In genomic region chr7:127470011-127470715, GRCm38 (mm10) we compare ENCODE assay signal across 8 mouse cellular contexts. TPM values are rescaled to one million over a fixed set of nuclear protein-coding genes. Genes with fewer than 3 reads are reported as not detected.
A peak's percentile ranks its signal among the peaks of the same experiment; 100 is the strongest.
DNase-seq lines count a peak whose midpoint lies in the region; ATAC-seq and TF ChIP-seq lines count a peak whose summit lies in the region.

No protein-coding gene starts in this region.

- TF ChIP-seq CTCF in left cerebral cortex, adult 2 months (IDR thresholded peaks at IDR 0.05): no peak

- ATAC-seq in heart, embryonic 15.5 days (replicated peaks; ENCODE audit: insufficient number of reproducible peaks, insufficient read depth, low FRiP score, low read depth): no peak
- no peak for ATAC-seq in limb, embryonic 12.5 days (ENCODE audit: insufficient number of reproducible peaks, insufficient read depth, low FRiP score, low TSS enrichment, low read depth)
- ATAC-seq in midbrain, embryonic 12.5 days (ENCODE audit: low FRiP score, low read depth): peak; percentile 14; the same call in 1 of the 2 replicates

- H3K4me1 ChIP-seq in heart, embryonic 15.5 days (replicated peaks): peaks cover 9% of the 10 kb centered on the region
- H3K4me1 ChIP-seq in limb, embryonic 12.5 days (replicated peaks): peaks cover 10% of the 10 kb centered on the region
- H3K4me1 ChIP-seq in midbrain, embryonic 12.5 days: peaks cover 17% of the 10 kb centered on the region

- intact Hi-C loops in left cerebral cortex, adult 2 months (cut with DNase I): loop anchor here (1.0 to 5.0 kb wide), 3 partner anchors 21 to 123 kb away; partner anchors contain the start of genes E430018J23Rik, Zfp689 and Zfp768
- intact Hi-C loops in left cerebral cortex, postnatal 4 days (cut with DNase I): loop anchor here (10.0 kb wide), 1 partner anchor 105 kb away; no protein-coding TSS in a partner anchor

- no peaks in the 10 kb centered on the region for H3K9me3 ChIP-seq in heart, embryonic 15.5 days (replicated peaks)
- H3K9me3 ChIP-seq in limb, embryonic 12.5 days: no peaks in the 10 kb centered on the region
- no peaks in the 10 kb centered on the region for H3K9me3 ChIP-seq in midbrain, embryonic 12.5 days

- H3K27ac ChIP-seq in left cerebral cortex, adult 2 months: peak overlapping the region; percentile 97
- H3K27ac ChIP-seq in heart, embryonic 15.5 days: peak overlapping the region; percentile 96
- peak overlapping the region; percentile 96 for H3K27ac ChIP-seq in limb, embryonic 12.5 days
- H3K27ac ChIP-seq in midbrain, embryonic 12.5 days (replicated peaks): peak overlapping the region; percentile 98

- peak overlapping the region; percentile 81 for H3K4me3 ChIP-seq in left cerebral cortex, adult 2 months
- peak overlapping the region; percentile 72 for H3K4me3 ChIP-seq in heart, embryonic 15.5 days
- peak overlapping the region; percentile 84 for H3K4me3 ChIP-seq in limb, embryonic 12.5 days (replicated peaks)
- H3K4me3 ChIP-seq in midbrain, embryonic 12.5 days: peak overlapping the region; percentile 70

- WGBS in heart, embryonic 15.5 days: 8% methylated on average over 10 of the region's 10 CpGs
- 8% methylated on average over 10 of the region's 10 CpGs for WGBS in limb, embryonic 12.5 days
- WGBS in midbrain, embryonic 12.5 days: 8% methylated on average over 9 of the region's 10 CpGs

- peaks cover 36% of the 10 kb centered on the region for H3K36me3 ChIP-seq in heart, embryonic 15.5 days
- H3K36me3 ChIP-seq in limb, embryonic 12.5 days: peaks cover 59% of the 10 kb centered on the region
- H3K36me3 ChIP-seq in midbrain, embryonic 12.5 days: peaks cover 47% of the 10 kb centered on the region

- H3K4me2 ChIP-seq in heart, embryonic 15.5 days: peak overlapping the region; percentile 75
- peak overlapping the region; percentile 96 for H3K4me2 ChIP-seq in limb, embryonic 12.5 days
- peak overlapping the region; percentile 91 for H3K4me2 ChIP-seq in midbrain, embryonic 12.5 days (replicated peaks)

- H3K9ac ChIP-seq in heart, embryonic 15.5 days: peak overlapping the region; percentile 85
- peak overlapping the region; percentile 87 for H3K9ac ChIP-seq in limb, embryonic 12.5 days (replicated peaks)
- H3K9ac ChIP-seq in midbrain, embryonic 12.5 days (replicated peaks): peak overlapping the region; percentile 84

- no peak for DNase-seq in left cerebral cortex, adult 2 months (ENCODE audit: extremely low spot score in 1 of 2, low spot score in 2 of 2)
- DNase-seq in left cerebral cortex, postnatal 4 days: no peak
- peak; percentile 57 for DNase-seq in embryo, embryonic 11 days
- no peak for DNase-seq in frontal cortex, postnatal 10 days (ENCODE audit: low spot score in 2 of 2)
- no peak for DNase-seq in retina, embryonic 14.5 days (ENCODE audit: low spot score)

- no peaks in the 10 kb centered on the region for H3K27me3 ChIP-seq in heart, embryonic 15.5 days
- no peaks in the 10 kb centered on the region for H3K27me3 ChIP-seq in limb, embryonic 12.5 days
- no peaks in the 10 kb centered on the region for H3K27me3 ChIP-seq in midbrain, embryonic 12.5 days

RNA-seq across cellular contexts. Expression of gene Fbrs, which starts 8.8 kb away (rescaled TPM):
- 10 to 100 TPM; 62.3 to 63.9 TPM for total RNA-seq in left cerebral cortex, adult 2 months (2021)
- 10 to 100 TPM; 70.8 to 71.2 TPM for total RNA-seq in left cerebral cortex, postnatal 4 days (2021)
- 7.0 and 9.0 TPM in 2 replicates for polyA plus RNA-seq in heart, embryonic 15.5 days (2015; fragmentation: Nextera tagmentation; extraction: Ambion mirVana)
- 11.7 and 13.0 TPM in 2 replicates for polyA plus RNA-seq in limb, embryonic 12.5 days (2016; fragmentation: Nextera tagmentation; extraction: Ambion mirVana)
- polyA plus RNA-seq in midbrain, embryonic 12.5 days (2016; fragmentation: Nextera tagmentation; extraction: Ambion mirVana): 13.9 and 14.2 TPM in 2 replicates

RNA-seq across cellular contexts. Expression of gene Prr14, which starts 10.8 kb away (rescaled TPM):
- total RNA-seq in left cerebral cortex, adult 2 months (2021): 10 to 100 TPM; 28.4 to 33.4 TPM
- 10 to 100 TPM; 35.4 to 35.6 TPM for total RNA-seq in left cerebral cortex, postnatal 4 days (2021)
- polyA plus RNA-seq in heart, embryonic 15.5 days (2015; fragmentation: Nextera tagmentation; extraction: Ambion mirVana): 27.7 and 32.6 TPM in 2 replicates
- 41.0 and 43.7 TPM in 2 replicates for polyA plus RNA-seq in limb, embryonic 12.5 days (2016; fragmentation: Nextera tagmentation; extraction: Ambion mirVana)
- polyA plus RNA-seq in midbrain, embryonic 12.5 days (2016; fragmentation: Nextera tagmentation; extraction: Ambion mirVana): 63.1 and 69.2 TPM in 2 replicates

RNA-seq across cellular contexts. Expression of gene Zfp689, which starts 21.2 kb away (rescaled TPM):
- total RNA-seq in left cerebral cortex, adult 2 months (2021): 1 to 10 TPM; 5.5 to 6.7 TPM
- total RNA-seq in left cerebral cortex, postnatal 4 days (2021): 1 to 10 TPM; 9.5 to 9.7 TPM
- polyA plus RNA-seq in heart, embryonic 15.5 days (2015; fragmentation: Nextera tagmentation; extraction: Ambion mirVana): 3.9 and 5.6 TPM in 2 replicates
- polyA plus RNA-seq in limb, embryonic 12.5 days (2016; fragmentation: Nextera tagmentation; extraction: Ambion mirVana): 16.8 and 17.8 TPM in 2 replicates
- polyA plus RNA-seq in midbrain, embryonic 12.5 days (2016; fragmentation: Nextera tagmentation; extraction: Ambion mirVana): 18.2 and 19.3 TPM in 2 replicates

RNA-seq across cellular contexts. Expression of gene Srcap, which starts 41.6 kb away (rescaled TPM):
- 100 to 1,000 TPM; 122 to 126 TPM for total RNA-seq in left cerebral cortex, adult 2 months (2021)
- total RNA-seq in left cerebral cortex, postnatal 4 days (2021): 100 to 1,000 TPM; 113 to 128 TPM
- 25.7 and 41.5 TPM in 2 replicates for polyA plus RNA-seq in heart, embryonic 15.5 days (2015; fragmentation: Nextera tagmentation; extraction: Ambion mirVana)
- 77.2 and 79.4 TPM in 2 replicates for polyA plus RNA-seq in limb, embryonic 12.5 days (2016; fragmentation: Nextera tagmentation; extraction: Ambion mirVana)
- polyA plus RNA-seq in midbrain, embryonic 12.5 days (2016; fragmentation: Nextera tagmentation; extraction: Ambion mirVana): 94.6 and 98.3 TPM in 2 replicates

RNA-seq across cellular contexts. Expression of gene Zfp688, which starts 48.3 kb away (rescaled TPM):
- 10 to 100 TPM; 13.3 to 13.8 TPM for total RNA-seq in left cerebral cortex, adult 2 months (2021)
- 10 to 100 TPM; 11.3 to 12.6 TPM for total RNA-seq in left cerebral cortex, postnatal 4 days (2021)
- 12.0 and 15.6 TPM in 2 replicates for polyA plus RNA-seq in heart, embryonic 15.5 days (2015; fragmentation: Nextera tagmentation; extraction: Ambion mirVana)
- polyA plus RNA-seq in limb, embryonic 12.5 days (2016; fragmentation: Nextera tagmentation; extraction: Ambion mirVana): 29.4 and 31.3 TPM in 2 replicates
- polyA plus RNA-seq in midbrain, embryonic 12.5 days (2016; fragmentation: Nextera tagmentation; extraction: Ambion mirVana): 31.9 and 34.0 TPM in 2 replicates
